ENCODE assay signal across 22 mouse cellular contexts in the genomic region with DNA sequence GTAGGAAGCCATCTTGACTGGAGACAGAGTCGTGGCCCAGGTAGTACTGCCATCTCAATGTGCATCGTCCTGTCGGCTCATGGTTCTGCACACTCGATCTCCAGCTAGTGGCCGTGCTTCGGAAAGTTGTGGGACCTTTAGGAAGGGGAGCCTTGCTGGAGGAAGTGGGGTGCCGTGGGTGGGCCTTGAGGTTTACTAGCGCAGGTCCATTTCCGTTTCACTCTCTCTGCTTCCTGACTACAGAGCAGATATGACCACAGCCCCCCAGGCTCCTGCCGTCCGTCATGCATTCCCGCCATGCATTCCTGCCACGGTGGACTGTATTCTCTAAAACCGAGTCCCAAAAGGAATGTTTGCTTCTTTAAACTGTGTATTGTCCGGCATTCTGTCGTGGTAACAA. TPM values are rescaled to one million over a fixed set of nuclear protein-coding genes. Genes with fewer than 3 reads are reported as not detected.
DNase-seq lines count a peak whose midpoint lies in the region; ATAC-seq and TF ChIP-seq lines count a peak whose summit lies in the region.
"Had no signal": no experiment of that assay in that cellular context is flagged by ENCODE, and none has a peak within 500 bp of the region (broad histone marks: within the 10 kb centered on the region; RNA-seq: fewer than 3 reads in every experiment).

No protein-coding gene starts in this region.

- DNase-seq in CD4-positive, CD25-positive, alpha-beta regulatory T cell, adult 2 months (ENCODE audit: low read depth, low spot score) = peak; percentile 22
- DNase-seq in T-cell, adult 2 months (ENCODE audit: low spot score) = peak; percentile 18
- no peak for DNase-seq in liver, postnatal 0 days
- DNase-seq in thymus, postnatal 36 days = peak; percentile 22 to 28
- DNase-seq in layer of hippocampus, adult 9-10 months (ENCODE audit: low spot score) = no peak
- DNase-seq: cerebellum, adult 11-12 months; cerebellum, postnatal 25 days; embryo, embryonic 11 days; gastrocnemius, postnatal 36 days; kidney, adult 18-20 months; lung, postnatal 10 days; midbrain, embryonic 14.5 days had no signal

- 37% methylated on average over 16 of the region's 16 CpGs for WGBS in liver, postnatal 0 days (ENCODE audit: insufficient replicate concordance)
- WGBS in heart, embryonic 11.5 days (ENCODE audit: insufficient replicate concordance) = 76% methylated on average over 16 of the region's 16 CpGs
- WGBS in intestine, embryonic 15.5 days = 75% methylated on average over 16 of the region's 16 CpGs

- no peaks in the 10 kb centered on the region for H3K36me3 ChIP-seq in liver, postnatal 0 days (replicated peaks; ENCODE audit: insufficient read depth, low read length)
- no peaks in the 10 kb centered on the region for H3K36me3 ChIP-seq in heart, embryonic 11.5 days (ENCODE audit: control insufficient read depth, insufficient read depth, low read length)
- no peaks in the 10 kb centered on the region for H3K36me3 ChIP-seq in intestine, embryonic 15.5 days
- H3K36me3 ChIP-seq: embryonic facial prominence, embryonic 13.5 days; forebrain, embryonic 12.5 days; heart, embryonic 10.5 days; hindbrain, embryonic 12.5 days; neural tube, embryonic 13.5 days had no signal

- no peak for ATAC-seq in liver, postnatal 0 days
- no peak for ATAC-seq in heart, embryonic 11.5 days (replicated peaks; ENCODE audit: insufficient number of reproducible peaks, low FRiP score, low TSS enrichment)
- ATAC-seq in intestine, embryonic 15.5 days = no peak

- no peaks in the 10 kb centered on the region for H3K4me1 ChIP-seq in liver, postnatal 0 days (ENCODE audit: insufficient read depth)
- peaks cover 8% of the 10 kb centered on the region for H3K4me1 ChIP-seq in heart, embryonic 11.5 days (ENCODE audit: control insufficient read depth, insufficient read depth, low read length)
- 0 out of 2 replicates have a peak, but pooled peaks cover 7% of the 10 kb centered on the region for H3K4me1 ChIP-seq in intestine, embryonic 15.5 days (replicated peaks)
- H3K4me1 ChIP-seq: forebrain, embryonic 12.5 days; hindbrain, embryonic 12.5 days; neural tube, embryonic 13.5 days had no signal

- TF ChIP-seq EP300 in liver, postnatal 0 days (IDR thresholded peaks at IDR 0.05; ENCODE audit: low read depth) = no peak

- peak overlapping the region; percentile 7 for H3K4me2 ChIP-seq in liver, postnatal 0 days (ENCODE audit: low read depth, low read length)
- no peak overlapping the region for H3K4me2 ChIP-seq in heart, embryonic 11.5 days
- H3K4me2 ChIP-seq in intestine, embryonic 15.5 days (replicated peaks) = no peak overlapping the region
- H3K4me2 ChIP-seq: embryonic facial prominence, embryonic 13.5 days; forebrain, embryonic 12.5 days; hindbrain, embryonic 12.5 days; neural tube, embryonic 13.5 days had no signal

- no peak overlapping the region for H3K27ac ChIP-seq in liver, postnatal 0 days (ENCODE audit: low read depth)
- H3K27ac ChIP-seq in heart, embryonic 11.5 days (ENCODE audit: low read depth, low read length) = no peak overlapping the region
- no peak overlapping the region for H3K27ac ChIP-seq in intestine, embryonic 15.5 days
- H3K27ac ChIP-seq: forebrain, embryonic 12.5 days; hindbrain, embryonic 12.5 days; kidney, postnatal 0 days; left cerebral cortex, adult 2 months; neural tube, embryonic 13.5 days had no signal

- H3K4me3 ChIP-seq in liver, postnatal 0 days (ENCODE audit: low read depth, low read length) = no peak overlapping the region
- no peak overlapping the region for H3K4me3 ChIP-seq in heart, embryonic 11.5 days (ENCODE audit: low read depth, low read length)
- no peak overlapping the region for H3K4me3 ChIP-seq in intestine, embryonic 15.5 days (replicated peaks)
- H3K4me3 ChIP-seq: embryonic facial prominence, embryonic 13.5 days; erythroblast, embryonic 14.5 days; forebrain, embryonic 12.5 days; heart, embryonic 10.5 days; hindbrain, embryonic 12.5 days; left cerebral cortex, adult 2 months; neural tube, embryonic 13.5 days had no signal

- H3K9me3 ChIP-seq in liver, postnatal 0 days (ENCODE audit: low read length) = no peaks in the 10 kb centered on the region
- H3K9me3 ChIP-seq in heart, embryonic 11.5 days (replicated peaks; ENCODE audit: control insufficient read depth, low read length) = no peaks in the 10 kb centered on the region
- no peaks in the 10 kb centered on the region for H3K9me3 ChIP-seq in intestine, embryonic 15.5 days
- H3K9me3 ChIP-seq: embryonic facial prominence, embryonic 13.5 days; forebrain, embryonic 12.5 days; heart, embryonic 10.5 days; hindbrain, embryonic 12.5 days; neural tube, embryonic 13.5 days had no signal

- no peak for TF ChIP-seq CTCF in liver, postnatal 0 days (IDR thresholded peaks at IDR 0.05; ENCODE audit: low read depth)

- H3K9ac ChIP-seq in liver, postnatal 0 days (replicated peaks) = no peak overlapping the region
- no peak overlapping the region for H3K9ac ChIP-seq in heart, embryonic 11.5 days (ENCODE audit: low read depth, low read length)
- no peak overlapping the region for H3K9ac ChIP-seq in intestine, embryonic 15.5 days
- H3K9ac ChIP-seq: embryonic facial prominence, embryonic 13.5 days; forebrain, embryonic 12.5 days; hindbrain, embryonic 12.5 days; neural tube, embryonic 13.5 days had no signal

- H3K27me3 ChIP-seq in liver, postnatal 0 days (ENCODE audit: insufficient read depth, low read length) = no peaks in the 10 kb centered on the region
- H3K27me3 ChIP-seq in heart, embryonic 11.5 days (ENCODE audit: control insufficient read depth, insufficient read depth, low read length) = no peaks in the 10 kb centered on the region
- no peaks in the 10 kb centered on the region for H3K27me3 ChIP-seq in intestine, embryonic 15.5 days (replicated peaks)
- H3K27me3 ChIP-seq: embryonic facial prominence, embryonic 13.5 days; forebrain, embryonic 12.5 days; hindbrain, embryonic 12.5 days had no signal

RNA-seq across cellular contexts. Expression of a gene that starts 8.1 kb away (rescaled TPM):
- polyA plus RNA-seq in liver, postnatal 0 days (2015; fragmentation: Nextera tagmentation; extraction: Ambion mirVana) = 9.3 and 10.9 TPM in 2 replicates
- 35.3 and 42.3 TPM in 2 replicates for polyA plus RNA-seq in heart, embryonic 11.5 days (2014; fragmentation: Nextera tagmentation; extraction: Ambion mirVana)
- 31.9 and 34.4 TPM in 2 replicates for polyA plus RNA-seq in intestine, embryonic 15.5 days (2015; fragmentation: Nextera tagmentation; extraction: Ambion mirVana)

RNA-seq across cellular contexts. Expression of a gene that starts 59.5 kb away (rescaled TPM):
- polyA plus RNA-seq in liver, postnatal 0 days (2015; fragmentation: Nextera tagmentation; extraction: Ambion mirVana) = 33.2 and 37.4 TPM in 2 replicates
- 47.7 and 54.7 TPM in 2 replicates for polyA plus RNA-seq in heart, embryonic 11.5 days (2014; fragmentation: Nextera tagmentation; extraction: Ambion mirVana)
- 41.8 and 46.8 TPM in 2 replicates for polyA plus RNA-seq in intestine, embryonic 15.5 days (2015; fragmentation: Nextera tagmentation; extraction: Ambion mirVana)

Comparison
In these comparisons a context has a peak if more than half of its experiments do, and no peak if none do; other contexts are left out.
1. DNase-seq: peak in CD4-positive, CD25-positive, alpha-beta regulatory T cell, adult 2 months (single experiment), T-cell, adult 2 months (single experiment) and thymus, postnatal 36 days (2 of 2); none in liver, postnatal 0 days (single experiment) and layer of hippocampus, adult 9-10 months (single experiment).